Mouse (Mus musculus) heart, postnatal 0 days (tissue): ENCODE data around the gene 3110082I17Rik. TPM values are rescaled to one million over a fixed set of nuclear protein-coding genes. Genes with fewer than 3 reads are reported as not detected.
"Not testable (repeated sequence)": the region's sequence is repeated elsewhere in the genome, so short reads cannot be mapped to it uniquely, and the experiment has no call there.

Experiments
- ATAC-seq: fragments of 200-750 bp; cut with Nextera tagmentation; 2 replicates; pipeline ENCODE4 v1.8.0; 2017; ENCODE audit warnings: low read depth, moderate number of reproducible peaks, moderate library complexity; ENCODE audit not compliant: insufficient read depth
- DNase-seq: peaks from one replicate; pipeline ENCODE4 v3.0.0-alpha.2; 2016; ENCODE audit warnings: low spot score
- H3K27ac ChIP-seq: fragments of 300-500 bp; sonication (generic); 2 replicates; pipeline ENCODE4 v1.5.1; 2014; ENCODE audit warnings: low read depth, mild to moderate bottlenecking
- H3K27me3 ChIP-seq: fragments of 300-500 bp; sonication (generic); 2 replicates; pipeline ENCODE4 v1.6.1; 2014; ENCODE audit warnings: low read length, mixed read lengths; ENCODE audit not compliant: control insufficient read depth, insufficient read depth
- H3K36me3 ChIP-seq: fragments of 300-500 bp; sonication (generic); replicated peaks from 2 replicates; pipeline ENCODE4 v1.6.1; 2014; ENCODE audit warnings: low read length, mixed read lengths; ENCODE audit not compliant: control insufficient read depth, insufficient read depth
- H3K4me1 ChIP-seq: fragments of 300-500 bp; sonication (generic); 2 replicates; pipeline ENCODE4 v1.6.1; 2014; ENCODE audit warnings: antibody characterized with exemption; ENCODE audit not compliant: control insufficient read depth, insufficient read depth
- H3K4me2 ChIP-seq: fragments of 300-500 bp; sonication (generic); 2 replicates; pipeline ENCODE4 v1.6.1; 2014; ENCODE audit warnings: low read depth, mild to moderate bottlenecking, low read length, moderate library complexity
- H3K4me3 ChIP-seq: fragments of 300-500 bp; sonication (generic); 2 replicates; pipeline ENCODE4 v1.5.1; 2014; ENCODE audit warnings: low read depth, low read length
- H3K9ac ChIP-seq: fragments of 300-500 bp; sonication (generic); replicated peaks from 2 replicates; pipeline ENCODE4 v1.6.1; 2014; ENCODE audit warnings: low read depth, low read length, mixed read lengths
- H3K9me3 ChIP-seq: fragments of 300-500 bp; sonication (generic); replicated peaks from 2 replicates; pipeline ENCODE4 v1.6.1; 2016; ENCODE audit warnings: low read length; ENCODE audit not compliant: control insufficient read depth
- CTCF ChIP-seq: IDR thresholded peaks from 2 replicates; pipeline ENCODE4 v1.5.1; 2016; ENCODE audit warnings: antibody characterized with exemption, control low read depth, low read depth
- EP300 ChIP-seq: IDR thresholded peaks from 2 replicates; pipeline ENCODE4 v1.6.1; 2016; ENCODE audit warnings: antibody characterized with exemption, low read depth
- WGBS: fragments of 180-500 bp; shearing (Covaris S2); extraction: QIAGEN DNeasy Blood & Tissue Kit; methylation state at CpG from one replicate; pipeline ENCODE4 v1.1.7; 2014; 5-methylcytosine and 5-hydroxymethylcytosine counted together
- polyA plus RNA-seq: library from polyadenylated mRNA; unstranded; fragments of >200 nt; fragmentation: Nextera tagmentation; extraction: Ambion mirVana; gene quantifications from 2 replicates; pipeline ENCODE4 v1.2.1, GENCODE M21; 2015
- total RNA-seq: library from RNA; depleted of rRNA; stranded (reverse); fragments of >200 nt; gene quantifications from 2 replicates; pipeline ENCODE4 v1.2.3, GENCODE M21; 2014; ENCODE audit warnings: low replicate concordance

The 3110082I17Rik gene
- total and polyA plus RNA-seq, 2 experiments from 2014 or later, result 5.9 to 10.6 TPM

GRCm38 (mm10) chr5:139392219-139393196 lies 67.8 kb downstream of the 3110082I17Rik start:
- Histone ChIP-seq H3K4me3 (no peak overlapping the region), H3K4me2 (no peak overlapping the region), H3K27me3 (no peaks in the 10 kb centered on the region), H3K9ac (no peak overlapping the region), H3K9me3 (no peaks in the 10 kb centered on the region), H3K4me1 (peaks cover 42% of the 10 kb centered on the region), H3K36me3 (peaks cover 29% of the 10 kb centered on the region), H3K27ac (no peak overlapping the region)
- ATAC-seq, result no peak
- DNase-seq, result no peak
- 90% methylated on average over 37 of the region's 37 CpGs for WGBS
- TF ChIP-seq CTCF (no peak), EP300 (no peak)

DNA sequence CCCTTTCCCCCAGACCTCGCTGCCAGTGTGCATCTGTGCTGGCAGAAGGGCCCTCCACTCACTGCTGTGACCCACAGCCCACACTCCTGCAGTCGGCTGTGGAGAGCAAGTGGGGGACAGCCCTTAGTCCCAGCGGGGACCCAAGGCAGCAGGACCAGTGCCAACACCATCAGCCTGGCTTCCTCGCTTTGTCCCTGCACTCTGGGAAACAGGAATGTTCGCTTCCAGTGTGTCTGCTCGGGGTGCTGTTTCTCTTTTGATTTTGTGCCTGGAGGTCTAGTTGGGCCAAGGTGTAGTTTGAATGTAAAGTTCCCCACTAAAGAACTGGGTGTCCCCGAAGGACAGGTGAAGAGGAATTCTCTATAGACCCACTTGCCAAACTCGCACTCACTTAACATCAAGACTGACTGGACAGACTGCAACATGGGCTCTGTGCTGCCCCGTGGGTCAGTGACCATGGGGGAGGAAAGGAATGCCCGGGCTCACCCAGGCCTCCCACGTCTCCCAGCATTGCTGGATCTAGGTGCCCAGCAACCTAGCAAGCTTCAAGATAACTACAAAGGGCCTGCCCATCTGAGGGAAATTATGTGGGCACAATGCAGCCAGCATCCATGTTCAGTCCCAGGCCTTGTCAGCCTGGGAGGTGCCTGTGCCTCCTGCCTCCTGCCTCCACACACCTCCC lies 68.9 kb downstream of the 3110082I17Rik start:
- Histone ChIP-seq H3K4me2 (no peak overlapping the region; the same call in 1 of the 2 replicates), H3K27me3 (no peaks in the 10 kb centered on the region), H3K9ac (peak overlapping the region; percentile 20; the same call in 1 of the 2 replicates), H3K27ac (peak overlapping the region; percentile 63), H3K36me3 (peaks cover 28% of the 10 kb centered on the region), H3K4me1 (peaks cover 42% of the 10 kb centered on the region), H3K9me3 (no peaks in the 10 kb centered on the region), H3K4me3 (no peak overlapping the region)
- DNase-seq, result no peak
- 57% methylated on average over 10 of the region's 11 CpGs for WGBS
- TF ChIP-seq EP300 (no peak), CTCF (no peak)
- no peak for ATAC-seq

DNA sequence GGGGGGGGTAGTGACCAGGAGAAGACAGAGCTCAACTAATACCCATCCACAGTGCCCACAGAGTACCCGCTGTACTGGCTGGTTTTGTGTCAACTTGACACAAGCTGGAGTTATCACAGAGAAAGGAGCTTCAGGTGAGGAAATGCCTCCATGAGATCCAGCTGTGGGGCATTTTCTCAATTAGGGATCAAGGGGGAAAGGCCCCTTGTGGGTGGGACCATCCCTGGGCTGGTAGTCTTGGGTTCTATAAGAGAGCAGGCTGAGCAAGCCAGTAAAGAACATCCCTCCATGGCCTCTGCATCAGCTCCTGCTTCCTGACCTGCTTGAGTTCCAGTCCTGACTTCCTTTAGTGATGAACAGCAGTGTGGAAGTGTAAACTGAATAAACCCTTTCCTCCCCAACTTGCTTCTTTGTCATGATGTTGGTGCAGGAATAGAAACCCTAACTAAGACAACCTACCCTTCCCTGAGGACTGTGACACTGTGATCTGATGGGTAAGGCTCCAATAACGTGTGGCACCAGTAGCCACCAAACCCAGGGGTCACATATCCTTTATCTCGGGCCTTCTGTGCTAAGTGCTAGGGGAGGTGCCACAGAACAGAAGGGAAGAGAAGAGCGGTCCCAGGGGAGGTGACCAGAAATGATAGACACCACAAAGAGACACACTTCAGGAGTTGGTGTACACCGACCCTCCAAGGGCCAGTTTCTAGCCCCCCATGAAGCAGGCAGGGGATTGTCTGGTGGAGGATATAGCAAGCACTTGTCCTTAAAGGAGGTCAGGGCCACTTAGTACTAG lies 69.8 kb downstream of the 3110082I17Rik start:
- peak overlapping the region; percentile 85 for H3K27ac ChIP-seq
- ATAC-seq, H3K9me3 ChIP-seq, H3K27me3 ChIP-seq, DNase-seq, H3K4me2 ChIP-seq, H3K4me3 ChIP-seq: not testable (repeated sequence)
- peak overlapping the region; percentile 20; the same call in 1 of the 2 replicates for H3K9ac ChIP-seq
- H3K4me1 ChIP-seq, result peaks cover 50% of the 10 kb centered on the region
- 57% methylated on average over 5 of the region's 5 CpGs for WGBS
- peaks cover 25% of the 10 kb centered on the region for H3K36me3 ChIP-seq

- Histone ChIP-seq H3K27ac (peak overlapping the region; percentile 85), H3K4me2 (no peak overlapping the region), H3K4me1 (peaks cover 58% of the 10 kb centered on the region), H3K36me3 (peaks cover 25% of the 10 kb centered on the region), H3K9me3 (no peaks in the 10 kb centered on the region), H3K4me3 (no peak overlapping the region), H3K9ac (peak overlapping the region; percentile 12; the same call in 1 of the 2 replicates), H3K27me3 (no peaks in the 10 kb centered on the region)
- 21% methylated on average over 6 of the region's 6 CpGs for WGBS
- peak; percentile 31; the same call in 1 of the 2 replicates for ATAC-seq
- TF ChIP-seq CTCF (no peak), EP300 (no peak)
- peak; percentile 42 for DNase-seq
These were observed 70.7 kb downstream of the 3110082I17Rik start for GRCm38 (mm10) chr5:139389676-139390061.
